Mouse (Mus musculus): ENCODE data around the gene Nipal3. TPM values are rescaled to one million over a fixed set of nuclear protein-coding genes. Genes with fewer than 3 reads are reported as not detected.

Nipal3 gene
- polyA plus RNA-seq, 1 experiment from 2014 or later, result 2.6 TPM

DNA sequence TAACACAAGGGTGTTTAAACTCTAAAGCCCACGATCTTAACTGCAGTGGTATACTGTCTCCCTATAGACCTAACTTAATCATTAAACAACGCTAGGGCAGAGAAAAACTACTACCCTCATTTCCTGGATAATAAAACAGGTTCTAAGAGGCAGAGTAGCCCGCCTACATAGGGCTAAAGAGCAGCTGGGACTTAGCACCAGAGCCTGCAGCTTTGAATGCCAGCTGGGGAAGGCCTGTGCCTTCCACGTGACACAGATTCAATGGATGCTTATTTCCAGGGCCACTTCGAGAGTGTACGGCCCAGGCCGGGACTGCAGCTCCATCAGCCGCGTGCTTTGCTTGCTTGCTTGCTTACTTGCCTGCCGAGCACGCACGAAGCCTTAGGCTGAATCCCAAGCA is 41.3 kb downstream of the Nipal3 start:
- DNase-seq (ENCODE audit: low spot score, missing footprints), result no peak
- Histone ChIP-seq H3K27ac (ENCODE audit: low read depth, low read length) (no peak overlapping the region), H3K27me3 (ENCODE audit: control insufficient read depth, insufficient read depth, low read length) (no peaks in the 10 kb centered on the region), H3K4me1 (ENCODE audit: control insufficient read depth, insufficient read depth, low read length) (peaks cover 5% of the 10 kb centered on the region; the same call in 1 of the 2 replicates), H3K9me3 (ENCODE audit: control insufficient read depth, low read length) (no peaks in the 10 kb centered on the region), H3K4me3 (ENCODE audit: low read depth, low read length) (no peak overlapping the region), H3K4me2 (no peak overlapping the region), H3K9ac (ENCODE audit: low read length) (no peak overlapping the region), H3K36me3 (ENCODE audit: control insufficient read depth, insufficient read depth, low read length) (no peaks in the 10 kb centered on the region)
- ATAC-seq (ENCODE audit: low FRiP score), result no peak
- 79% methylated on average over 12 of the region's 12 CpGs for WGBS

DNA sequence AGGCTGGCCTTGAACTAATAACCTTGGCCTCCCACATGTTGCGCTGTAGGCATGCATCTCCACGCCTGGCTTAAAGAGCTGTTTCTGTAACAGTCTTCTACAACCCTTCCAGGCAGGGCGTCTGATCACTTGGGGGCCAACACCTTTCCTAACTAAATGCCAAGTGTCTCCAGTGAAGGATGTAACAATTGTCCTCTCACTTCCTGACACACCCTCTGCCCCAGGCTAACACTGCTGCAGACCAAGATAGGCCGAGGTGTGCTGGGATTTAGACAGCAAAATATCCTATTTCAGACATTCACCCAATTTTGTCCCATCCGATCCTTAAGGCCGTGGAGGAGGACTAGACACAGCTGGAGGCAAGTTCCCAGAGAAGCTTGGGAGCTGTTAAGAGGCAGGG is 41.7 kb downstream of the Nipal3 start:
- ATAC-seq (ENCODE audit: low FRiP score) (no peak), DNase-seq (ENCODE audit: low spot score, missing footprints) (no peak)
- Histone ChIP-seq H3K4me2 (no peak overlapping the region), H3K4me1 (ENCODE audit: control insufficient read depth, insufficient read depth, low read length) (peaks cover 5% of the 10 kb centered on the region; the same call in 1 of the 2 replicates), H3K9ac (ENCODE audit: low read length) (no peak overlapping the region), H3K36me3 (ENCODE audit: control insufficient read depth, insufficient read depth, low read length) (no peaks in the 10 kb centered on the region), H3K27me3 (ENCODE audit: control insufficient read depth, insufficient read depth, low read length) (no peaks in the 10 kb centered on the region), H3K9me3 (ENCODE audit: control insufficient read depth, low read length) (no peaks in the 10 kb centered on the region), H3K27ac (ENCODE audit: low read depth, low read length) (no peak overlapping the region), H3K4me3 (ENCODE audit: low read depth, low read length) (no peak overlapping the region)
- WGBS, result 85% methylated on average over 6 of the region's 6 CpGs

DNA sequence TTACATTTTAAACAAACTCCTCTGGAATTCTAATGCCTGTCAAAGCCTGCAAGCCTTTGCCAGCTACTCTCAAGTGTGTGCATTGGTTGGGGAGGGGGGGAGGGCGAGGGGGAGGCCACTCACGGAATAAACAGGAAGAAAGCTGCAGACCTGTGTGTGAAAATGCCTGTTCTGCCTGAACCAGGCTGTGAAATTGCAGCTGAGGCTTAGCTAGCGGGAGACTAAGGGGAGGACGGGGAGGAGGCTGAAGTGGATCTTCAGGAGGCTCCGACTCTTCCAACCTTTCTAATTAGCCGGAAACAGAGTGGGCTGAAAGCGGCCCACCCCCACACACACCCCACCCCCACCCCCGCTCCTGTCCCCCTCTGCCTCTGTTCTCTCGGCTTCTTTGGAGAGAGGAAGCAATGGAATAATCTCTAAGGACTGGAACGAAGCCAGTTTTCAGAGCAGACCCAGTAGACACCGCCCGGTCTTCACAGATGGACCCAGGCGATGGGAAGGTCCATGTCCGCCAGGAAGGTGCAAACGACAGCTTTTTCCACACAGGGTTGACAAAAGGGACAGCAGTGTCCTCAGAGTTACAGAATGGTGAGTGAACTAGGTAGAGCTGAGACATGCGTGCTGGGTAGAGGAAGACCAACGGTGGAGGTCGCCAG is 43.4 kb downstream of the Nipal3 start:
- 55% methylated on average over 18 of the region's 18 CpGs for WGBS
- Histone ChIP-seq H3K9me3 (ENCODE audit: control insufficient read depth, low read length) (no peaks in the 10 kb centered on the region), H3K9ac (ENCODE audit: low read length) (no peak overlapping the region), H3K27me3 (ENCODE audit: control insufficient read depth, insufficient read depth, low read length) (no peaks in the 10 kb centered on the region), H3K4me1 (ENCODE audit: control insufficient read depth, insufficient read depth, low read length) (peaks cover 5% of the 10 kb centered on the region; the same call in 1 of the 2 replicates), H3K27ac (ENCODE audit: low read depth, low read length) (no peak overlapping the region), H3K4me2 (no peak overlapping the region), H3K36me3 (ENCODE audit: control insufficient read depth, insufficient read depth, low read length) (no peaks in the 10 kb centered on the region), H3K4me3 (ENCODE audit: low read depth, low read length) (no peak overlapping the region)
- ATAC-seq (ENCODE audit: low FRiP score) (no peak), DNase-seq (ENCODE audit: low spot score, missing footprints) (no peak)

DNA sequence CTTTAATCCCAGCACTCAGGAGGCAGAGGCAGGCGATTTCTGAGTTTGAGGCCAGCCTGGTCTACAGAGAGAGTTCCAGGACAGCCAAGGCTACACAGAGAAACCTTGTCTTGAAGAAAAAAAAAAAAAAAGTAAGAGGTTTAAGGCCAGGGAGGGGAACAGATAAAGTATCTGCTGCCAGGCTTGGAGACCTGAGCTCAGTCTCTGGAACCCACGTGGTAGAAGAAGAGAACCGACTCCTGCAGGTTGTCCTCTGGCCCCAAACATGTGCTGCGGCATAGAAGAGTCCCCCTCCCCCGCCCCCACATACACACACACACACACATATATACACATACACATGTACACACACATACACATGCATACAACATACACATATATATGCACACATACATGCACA is 52.4 kb downstream of the Nipal3 start:
- WGBS, result 83% methylated on average over 5 of the region's 5 CpGs
- no peak overlapping the region for H3K27ac ChIP-seq (ENCODE audit: low read depth, low read length)
- H3K9me3 ChIP-seq (ENCODE audit: control insufficient read depth, low read length), result no peaks in the 10 kb centered on the region
- H3K36me3 ChIP-seq (ENCODE audit: control insufficient read depth, insufficient read depth, low read length), result no peaks in the 10 kb centered on the region
- no peak overlapping the region for H3K4me3 ChIP-seq (ENCODE audit: low read depth, low read length)
- ATAC-seq (ENCODE audit: low FRiP score) (no peak), DNase-seq (ENCODE audit: low spot score, missing footprints) (no peak)
- peaks cover 4% of the 10 kb centered on the region for H3K4me1 ChIP-seq (ENCODE audit: control insufficient read depth, insufficient read depth, low read length)
- no peaks in the 10 kb centered on the region for H3K27me3 ChIP-seq (ENCODE audit: control insufficient read depth, insufficient read depth, low read length)
- H3K9ac ChIP-seq (ENCODE audit: low read length), result no peak overlapping the region
- H3K4me2 ChIP-seq, result no peak overlapping the region

DNA sequence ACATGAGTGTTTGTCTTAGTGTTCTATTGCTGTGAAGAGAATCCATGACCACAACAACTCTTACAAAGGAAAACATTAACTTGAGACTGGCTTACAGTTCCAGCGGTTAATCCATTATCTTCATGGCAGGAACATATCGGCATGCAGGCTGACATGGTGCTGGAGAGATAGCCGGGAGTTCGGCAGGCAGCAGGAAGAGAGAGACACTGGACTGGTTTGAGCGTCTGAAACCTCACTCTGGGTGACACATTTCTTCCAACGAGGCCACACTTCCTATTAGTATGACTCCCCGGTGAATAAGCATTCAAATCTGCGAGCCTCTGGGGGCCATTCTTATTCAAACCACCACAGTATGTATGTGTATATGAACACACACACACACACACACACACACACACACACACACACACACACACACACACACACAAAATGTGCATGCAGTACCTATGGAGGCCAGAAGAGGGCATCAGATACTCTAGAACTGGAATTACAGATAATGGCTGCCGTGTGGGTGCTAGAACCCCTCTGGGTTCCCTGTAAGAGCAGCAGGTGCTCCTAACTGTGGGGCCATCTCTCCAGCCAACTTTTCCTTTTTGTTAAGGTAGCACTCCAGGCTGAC is 54.8 kb downstream of the Nipal3 start:
- Histone ChIP-seq H3K27ac (ENCODE audit: low read depth, low read length) (no peak overlapping the region), H3K4me2 (no peak overlapping the region), H3K9ac (ENCODE audit: low read length) (no peak overlapping the region), H3K4me3 (ENCODE audit: low read depth, low read length) (no peak overlapping the region), H3K36me3 (ENCODE audit: control insufficient read depth, insufficient read depth, low read length) (no peaks in the 10 kb centered on the region), H3K27me3 (ENCODE audit: control insufficient read depth, insufficient read depth, low read length) (no peaks in the 10 kb centered on the region), H3K4me1 (ENCODE audit: control insufficient read depth, insufficient read depth, low read length) (peaks cover 4% of the 10 kb centered on the region), H3K9me3 (ENCODE audit: control insufficient read depth, low read length) (no peaks in the 10 kb centered on the region)
- DNase-seq (ENCODE audit: low spot score, missing footprints) (peak; percentile 90), ATAC-seq (ENCODE audit: low FRiP score) (no peak)
- WGBS, result 68% methylated on average over 9 of the region's 9 CpGs

DNA sequence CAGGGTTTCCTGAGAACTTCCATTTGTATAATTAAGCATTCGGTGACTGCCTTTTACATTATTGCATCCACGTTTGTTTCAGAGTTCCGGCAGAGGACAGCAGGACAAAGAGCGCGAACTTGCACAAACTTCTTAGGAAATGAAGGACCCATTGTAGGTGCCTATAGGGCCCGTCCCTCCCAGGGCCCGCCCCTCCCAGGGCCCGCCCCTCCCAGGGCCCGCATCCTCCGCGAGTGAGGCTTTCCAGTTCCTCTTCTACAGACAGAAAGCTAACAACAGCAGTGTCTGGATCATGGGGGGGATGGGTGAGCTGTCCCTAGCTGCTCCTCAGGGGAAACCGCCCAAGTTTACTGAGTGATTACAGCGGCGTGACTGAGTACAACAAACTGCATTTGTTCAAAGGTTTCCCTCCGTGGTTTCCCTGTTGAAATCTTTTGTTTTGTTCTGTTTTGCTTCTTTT is 55.6 kb downstream of the Nipal3 start:
- Histone ChIP-seq H3K9ac (ENCODE audit: low read length) (no peak overlapping the region), H3K9me3 (ENCODE audit: control insufficient read depth, low read length) (no peaks in the 10 kb centered on the region), H3K36me3 (ENCODE audit: control insufficient read depth, insufficient read depth, low read length) (no peaks in the 10 kb centered on the region), H3K27ac (ENCODE audit: low read depth, low read length) (no peak overlapping the region), H3K4me2 (peak overlapping the region; percentile 17; the same call in 1 of the 2 replicates), H3K4me1 (ENCODE audit: control insufficient read depth, insufficient read depth, low read length) (peaks cover 9% of the 10 kb centered on the region), H3K4me3 (ENCODE audit: low read depth, low read length) (no peak overlapping the region), H3K27me3 (ENCODE audit: control insufficient read depth, insufficient read depth, low read length) (no peaks in the 10 kb centered on the region)
- peak; percentile 87 for DNase-seq (ENCODE audit: low spot score, missing footprints)
- 4% methylated on average over 15 of the region's 15 CpGs for WGBS
- ATAC-seq (ENCODE audit: low FRiP score), result peak; percentile 70

DNA sequence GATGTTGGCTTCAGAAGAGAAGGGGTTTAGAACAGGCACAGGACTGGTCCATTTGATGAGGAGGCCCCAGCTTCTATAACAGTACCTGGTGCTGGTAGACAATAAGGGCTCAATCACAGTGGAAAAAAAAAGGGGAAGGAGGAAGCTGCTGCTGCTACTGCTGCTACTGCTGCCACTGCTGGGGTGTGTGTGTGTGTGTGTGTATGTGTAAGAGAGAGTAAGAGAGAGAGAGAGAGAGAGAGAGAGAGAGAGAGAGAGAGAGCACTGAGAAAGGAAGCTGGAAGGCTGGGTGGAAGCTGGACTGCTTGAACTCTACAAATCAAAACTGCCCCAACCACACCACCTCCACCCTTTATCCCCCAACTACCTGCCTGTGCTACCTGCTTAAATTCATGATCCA is 56.9 kb downstream of the Nipal3 start:
- ATAC-seq (ENCODE audit: low FRiP score) (no peak), DNase-seq (ENCODE audit: low spot score, missing footprints) (no peak)
- no peak overlapping the region for H3K4me2 ChIP-seq
- H3K27me3 ChIP-seq (ENCODE audit: control insufficient read depth, insufficient read depth, low read length), result no peaks in the 10 kb centered on the region
- peaks cover 14% of the 10 kb centered on the region for H3K4me1 ChIP-seq (ENCODE audit: control insufficient read depth, insufficient read depth, low read length)
- no peaks in the 10 kb centered on the region for H3K9me3 ChIP-seq (ENCODE audit: control insufficient read depth, low read length)
- H3K27ac ChIP-seq (ENCODE audit: low read depth, low read length), result no peak overlapping the region
- no peak overlapping the region for H3K9ac ChIP-seq (ENCODE audit: low read length)
- no peaks in the 10 kb centered on the region for H3K36me3 ChIP-seq (ENCODE audit: control insufficient read depth, insufficient read depth, low read length)
- no peak overlapping the region for H3K4me3 ChIP-seq (ENCODE audit: low read depth, low read length)

DNA sequence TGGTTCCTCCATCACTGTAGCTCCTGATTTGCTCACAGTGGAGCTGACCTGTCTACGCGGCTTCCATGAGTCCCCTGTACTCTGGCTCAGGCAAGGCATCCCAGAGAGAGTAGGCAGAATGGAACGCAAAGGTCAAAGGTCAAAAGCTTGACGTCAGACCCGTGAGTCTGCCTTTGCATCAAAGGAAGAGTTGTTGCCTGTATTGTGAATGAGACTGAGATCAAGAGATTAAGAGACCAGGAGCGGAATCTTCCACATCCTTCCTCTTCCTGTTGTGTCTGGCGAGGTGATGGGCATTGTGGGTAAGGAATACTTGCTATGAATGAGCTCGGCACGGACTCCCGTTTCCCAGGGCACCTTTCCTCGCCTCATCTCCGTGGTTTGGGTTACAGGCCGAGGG is 58.5 kb downstream of the Nipal3 start:
- H3K9me3 ChIP-seq (ENCODE audit: control insufficient read depth, low read length), result no peaks in the 10 kb centered on the region

DNA sequence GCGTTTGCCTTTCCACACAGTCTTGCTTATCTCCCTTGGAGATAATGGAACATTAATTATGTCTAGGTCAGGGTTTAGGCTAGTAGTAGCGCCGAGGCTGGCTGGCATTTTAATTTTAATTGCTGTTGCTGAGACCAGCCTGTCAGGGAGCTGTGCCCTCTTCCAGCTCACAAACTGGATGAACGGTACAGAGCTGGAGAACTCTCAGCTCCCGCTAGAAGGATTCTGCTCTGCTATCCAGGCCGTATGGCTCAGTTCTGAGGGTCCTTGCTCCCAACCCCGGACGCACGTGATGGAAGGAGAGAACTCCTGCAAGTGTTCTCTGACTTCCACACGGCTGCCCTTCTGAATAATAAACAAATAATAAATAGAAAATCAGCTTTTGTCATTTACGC is 60.4 kb downstream of the Nipal3 start:
- H3K4me3 ChIP-seq (ENCODE audit: low read depth, low read length), result peak overlapping the region; percentile 68
- peak overlapping the region; percentile 97 for H3K4me2 ChIP-seq
- no peak overlapping the region for H3K27ac ChIP-seq (ENCODE audit: low read depth, low read length)
- ATAC-seq (ENCODE audit: low FRiP score), result no peak
- peaks cover 13% of the 10 kb centered on the region for H3K4me1 ChIP-seq (ENCODE audit: control insufficient read depth, insufficient read depth, low read length)
- H3K27me3 ChIP-seq (ENCODE audit: control insufficient read depth, insufficient read depth, low read length), result no peaks in the 10 kb centered on the region
- H3K36me3 ChIP-seq (ENCODE audit: control insufficient read depth, insufficient read depth, low read length), result no peaks in the 10 kb centered on the region
- 29% methylated on average over 11 of the region's 11 CpGs for WGBS
- no peak for DNase-seq (ENCODE audit: low spot score, missing footprints)
- peak overlapping the region; percentile 70 for H3K9ac ChIP-seq (ENCODE audit: low read length)
- H3K9me3 ChIP-seq (ENCODE audit: control insufficient read depth, low read length), result no peaks in the 10 kb centered on the region

More for the DNA sequence above, 58.5 kb downstream of the Nipal3 start:
- DNase-seq (ENCODE audit: low spot score, missing footprints) (no peak), ATAC-seq (ENCODE audit: low FRiP score) (no peak)
- Histone ChIP-seq H3K4me2 (no peak overlapping the region), H3K4me3 (ENCODE audit: low read depth, low read length) (no peak overlapping the region), H3K27me3 (ENCODE audit: control insufficient read depth, insufficient read depth, low read length) (no peaks in the 10 kb centered on the region), H3K9ac (ENCODE audit: low read length) (no peak overlapping the region), H3K4me1 (ENCODE audit: control insufficient read depth, insufficient read depth, low read length) (peaks cover 14% of the 10 kb centered on the region), H3K36me3 (ENCODE audit: control insufficient read depth, insufficient read depth, low read length) (no peaks in the 10 kb centered on the region), H3K27ac (ENCODE audit: low read depth, low read length) (no peak overlapping the region)
- 63% methylated on average over 13 of the region's 13 CpGs for WGBS
